Mouse (Mus musculus): ENCODE data around the gene Vmn1r85. TPM values are rescaled to one million over a fixed set of nuclear protein-coding genes. Genes with fewer than 3 reads are reported as not detected.
A peak's percentile ranks its signal among the peaks of the same experiment; 100 is the strongest.
"Not testable (repeated sequence)": the region's sequence is repeated elsewhere in the genome, so short reads cannot be mapped to it uniquely, and the experiment has no call there.

Vmn1r85 gene
- polyA plus RNA-seq (2015; fragmentation: Nextera tagmentation; extraction: Ambion mirVana), result not detected in 2 replicates

GRCm38 (mm10) chr7:13095073-13095472, at the start of gene Vmn1r85:
Vmn1r85 (minus strand) TSS chr7:13095173.
- H3K4me3 ChIP-seq, result no peak within 1 kb of the TSS
- H3K4me2 ChIP-seq, result no peak within 1 kb of the TSS
- ATAC-seq, result no peak
- H3K27me3 ChIP-seq, result no peaks in the 10 kb centered on the region
- H3K9ac ChIP-seq, result no peak within 1 kb of the TSS
- no peak within 1 kb of the TSS for H3K27ac ChIP-seq
- H3K4me1 ChIP-seq, result no peaks in the 10 kb centered on the region
- no peaks in the 10 kb centered on the region for H3K36me3 ChIP-seq (ENCODE audit: poor library complexity, severe bottlenecking)
- WGBS, result 63% methylated on average over 3 of the region's 3 CpGs
- no peaks in the 10 kb centered on the region for H3K9me3 ChIP-seq (replicated peaks)

GRCm38 (mm10) chr7:13140057-13140456, 45.1 kb upstream of the Vmn1r85 start, which contains the start of gene Vmn1r87:
Vmn1r87 (minus strand) TSS chr7:13140157.
- H3K4me3 ChIP-seq, result no peak within 1 kb of the TSS
- no peak for ATAC-seq
- no peaks in the 10 kb centered on the region for H3K9me3 ChIP-seq (replicated peaks)
- H3K27me3 ChIP-seq, result no peaks in the 10 kb centered on the region
- H3K4me2 ChIP-seq, result no peak within 1 kb of the TSS
- no peak within 1 kb of the TSS for H3K9ac ChIP-seq
- no peak within 1 kb of the TSS for H3K27ac ChIP-seq
- H3K36me3 ChIP-seq (ENCODE audit: poor library complexity, severe bottlenecking), result no peaks in the 10 kb centered on the region
- WGBS, result 94% methylated on average over 1 of the region's 1 CpGs
- no peaks in the 10 kb centered on the region for H3K4me1 ChIP-seq

GRCm38 (mm10) chr7:13137340-13137739, 42.4 kb upstream of the Vmn1r85 start:
- Histone ChIP-seq H3K4me2 (no peak overlapping the region), H3K27ac (no peak overlapping the region), H3K36me3 (ENCODE audit: poor library complexity, severe bottlenecking) (no peaks in the 10 kb centered on the region), H3K9me3 (replicated peaks) (no peaks in the 10 kb centered on the region), H3K9ac (no peak overlapping the region), H3K27me3 (no peaks in the 10 kb centered on the region), H3K4me1 (no peaks in the 10 kb centered on the region), H3K4me3 (no peak overlapping the region)
- no peak for ATAC-seq

- WGBS, result 90% methylated on average over 2 of the region's 2 CpGs
- Histone ChIP-seq H3K27ac (no peak overlapping the region), H3K4me2 (no peak overlapping the region), H3K36me3 (ENCODE audit: poor library complexity, severe bottlenecking) (no peaks in the 10 kb centered on the region), H3K4me3 (no peak overlapping the region), H3K9me3 (replicated peaks) (no peaks in the 10 kb centered on the region), H3K27me3 (no peaks in the 10 kb centered on the region), H3K4me1 (no peaks in the 10 kb centered on the region), H3K9ac (no peak overlapping the region)
- ATAC-seq, result no peak
Observed at GRCm38 (mm10) chr7:13131856-13132255, 36.9 kb upstream of the Vmn1r85 start.

GRCm38 (mm10) chr7:13123554-13124153, 28.7 kb upstream of the Vmn1r85 start:
- H3K36me3 ChIP-seq (ENCODE audit: poor library complexity, severe bottlenecking); H3K27me3 ChIP-seq; H3K4me1 ChIP-seq; H3K9me3 ChIP-seq (replicated peaks); H3K9ac ChIP-seq; H3K27ac ChIP-seq: not testable (repeated sequence)
- ATAC-seq, result peak; percentile 87
- under 1% methylated on average over 22 of the region's 34 CpGs for WGBS
- peak overlapping the region; percentile 26 for H3K4me3 ChIP-seq
- peak overlapping the region; percentile 51 for H3K4me2 ChIP-seq

GRCm38 (mm10) chr7:13119817-13120216, 24.8 kb upstream of the Vmn1r85 start, which contains the start of gene Vmn1r86:
Vmn1r86 (minus strand) TSS chr7:13119917.
- H3K27ac ChIP-seq, result no peak within 1 kb of the TSS
- ATAC-seq, result no peak
- no peaks in the 10 kb centered on the region for H3K9me3 ChIP-seq (replicated peaks)
- H3K9ac ChIP-seq, result no peak within 1 kb of the TSS
- H3K4me3 ChIP-seq, result no peak within 1 kb of the TSS
- H3K4me1 ChIP-seq, result no peaks in the 10 kb centered on the region
- H3K4me2 ChIP-seq, result no peak within 1 kb of the TSS
- no peaks in the 10 kb centered on the region for H3K36me3 ChIP-seq (ENCODE audit: poor library complexity, severe bottlenecking)
- no peaks in the 10 kb centered on the region for H3K27me3 ChIP-seq

GRCm38 (mm10) chr7:13072293-13072692, 22.7 kb downstream of the Vmn1r85 start:
- no peak for ATAC-seq
- Histone ChIP-seq H3K27me3 (no peaks in the 10 kb centered on the region), H3K36me3 (ENCODE audit: poor library complexity, severe bottlenecking) (no peaks in the 10 kb centered on the region), H3K4me2 (no peak overlapping the region), H3K4me1 (no peaks in the 10 kb centered on the region), H3K9me3 (replicated peaks) (no peaks in the 10 kb centered on the region), H3K9ac (no peak overlapping the region), H3K27ac (no peak overlapping the region), H3K4me3 (no peak overlapping the region)
- 52% methylated on average over 5 of the region's 5 CpGs for WGBS

GRCm38 (mm10) chr7:13063399-13063798, 31.6 kb downstream of the Vmn1r85 start:
- not testable (repeated sequence) for H3K4me2 ChIP-seq; H3K4me3 ChIP-seq; H3K9ac ChIP-seq; H3K27ac ChIP-seq; H3K36me3 ChIP-seq (ENCODE audit: poor library complexity, severe bottlenecking); ATAC-seq; H3K9me3 ChIP-seq (replicated peaks); H3K4me1 ChIP-seq; H3K27me3 ChIP-seq
- WGBS, result 51% methylated on average over 2 of the region's 2 CpGs

GRCm38 (mm10) chr7:13059536-13059935, 35.4 kb downstream of the Vmn1r85 start:
- ATAC-seq, result no peak
- WGBS, result 83% methylated on average over 9 of the region's 9 CpGs
- no peaks in the 10 kb centered on the region for H3K36me3 ChIP-seq (ENCODE audit: poor library complexity, severe bottlenecking)

GRCm38 (mm10) chr7:13056913-13057700, 37.9 kb downstream of the Vmn1r85 start:
- Histone ChIP-seq H3K27ac (no peak overlapping the region), H3K4me1 (peaks cover 6% of the 10 kb centered on the region), H3K9me3 (replicated peaks) (no peaks in the 10 kb centered on the region), H3K4me2 (no peak overlapping the region), H3K27me3 (no peaks in the 10 kb centered on the region), H3K9ac (no peak overlapping the region), H3K4me3 (no peak overlapping the region), H3K36me3 (ENCODE audit: poor library complexity, severe bottlenecking) (no peaks in the 10 kb centered on the region)
- ATAC-seq, result no peak
- WGBS, result 53% methylated on average over 8 of the region's 8 CpGs

More at GRCm38 (mm10) chr7:13059536-13059935, 35.4 kb downstream of the Vmn1r85 start:
- H3K9me3 ChIP-seq (replicated peaks), result no peaks in the 10 kb centered on the region
- no peaks in the 10 kb centered on the region; the same call in 1 of the 2 replicates for H3K4me1 ChIP-seq
- no peak overlapping the region for H3K9ac ChIP-seq
- H3K27ac ChIP-seq, result no peak overlapping the region
- no peak overlapping the region for H3K4me3 ChIP-seq
- H3K4me2 ChIP-seq, result no peak overlapping the region
- no peaks in the 10 kb centered on the region for H3K27me3 ChIP-seq

GRCm38 (mm10) chr7:13054287-13055010, 40.5 kb downstream of the Vmn1r85 start, which contains the start of gene Mzf1:
Mzf1 (minus strand) TSS chr7:13054764.
- peak within 1 kb of the TSS; percentile 58 for H3K4me2 ChIP-seq
- H3K27ac ChIP-seq, result peak within 1 kb of the TSS; percentile 93
- peak within 1 kb of the TSS; percentile 65 for H3K9ac ChIP-seq
- no peaks in the 10 kb centered on the region for H3K27me3 ChIP-seq
- ATAC-seq, result peak; percentile 97
- H3K4me1 ChIP-seq, result peaks cover 6% of the 10 kb centered on the region
- peak within 1 kb of the TSS; percentile 56 for H3K4me3 ChIP-seq
- no peaks in the 10 kb centered on the region for H3K36me3 ChIP-seq (ENCODE audit: poor library complexity, severe bottlenecking)
- H3K9me3 ChIP-seq (replicated peaks), result no peaks in the 10 kb centered on the region
- under 1% methylated on average over 41 of the region's 41 CpGs for WGBS

- 2% methylated on average over 15 of the region's 15 CpGs for WGBS
Observed at GRCm38 (mm10) chr7:13053961-13054286, 41.0 kb downstream of the Vmn1r85 start.

More at GRCm38 (mm10) chr7:13053961-13054286, 41.0 kb downstream of the Vmn1r85 start:
- peaks cover 6% of the 10 kb centered on the region for H3K4me1 ChIP-seq
- no peaks in the 10 kb centered on the region for H3K36me3 ChIP-seq (ENCODE audit: poor library complexity, severe bottlenecking)
- H3K9me3 ChIP-seq (replicated peaks), result no peaks in the 10 kb centered on the region
- H3K4me2 ChIP-seq, result peak overlapping the region; percentile 58
- no peaks in the 10 kb centered on the region for H3K27me3 ChIP-seq
- ATAC-seq, result no peak
- peak overlapping the region; percentile 65 for H3K9ac ChIP-seq
- H3K4me3 ChIP-seq, result peak overlapping the region; percentile 56
- peak overlapping the region; percentile 93 for H3K27ac ChIP-seq

Measured in forebrain, embryonic 13.5 days (tissue).